Mouse (Mus musculus): ENCODE measurements around the gene Sptbn4.

- TF ChIP-seq CTCF (IDR thresholded peaks at IDR 0.05; ENCODE audit: low read depth, low read length) (no peak), POLR2A (IDR thresholded peaks at IDR 0.05; ENCODE audit: extremely low read depth, insufficient read depth, low read length) (no peak)
Observed at GRCm38 (mm10) chr7:27490227-27490542, 42.7 kb upstream of the Sptbn4 start.
